Mouse (Mus musculus) liver, postnatal 0 days (tissue): ENCODE results near the gene Nfasc. TPM values are rescaled to one million over a fixed set of nuclear protein-coding genes. Genes with fewer than 3 reads are reported as not detected.
A peak's percentile ranks its signal among the peaks of the same experiment; 100 is the strongest.

ENCODE experiments used
- ATAC-seq: fragments of 200-750 bp; cut with Nextera tagmentation; 2 replicates; pipeline ENCODE4 v1.8.0; 2017; ENCODE audit warnings: mild to moderate bottlenecking, moderate library complexity
- DNase-seq: peaks from one replicate; pipeline ENCODE4 v3.0.0-alpha.2; 2016
- H3K27ac ChIP-seq: fragments of 300-500 bp; sonication (generic); 2 replicates; pipeline ENCODE4 v1.5.1; 2014; ENCODE audit warnings: antibody characterized with exemption, moderate library complexity, mild to moderate bottlenecking, low read depth
- H3K27me3 ChIP-seq: fragments of 300-500 bp; sonication (generic); 2 replicates; pipeline ENCODE4 v1.6.1; 2014; ENCODE audit warnings: low read length, control low read depth, mixed read lengths; ENCODE audit not compliant: insufficient read depth
- H3K36me3 ChIP-seq: fragments of 300-500 bp; sonication (generic); replicated peaks from 2 replicates; pipeline ENCODE4 v1.6.1; 2014; ENCODE audit warnings: mild to moderate bottlenecking, control low read depth, low read length, moderate library complexity, mixed read lengths; ENCODE audit not compliant: insufficient read depth
- H3K4me1 ChIP-seq: fragments of 300-500 bp; sonication (generic); 2 replicates; pipeline ENCODE4 v1.6.1; 2014; ENCODE audit warnings: antibody characterized with exemption, mild to moderate bottlenecking, control low read depth; ENCODE audit not compliant: insufficient read depth
- H3K4me2 ChIP-seq: fragments of 300-500 bp; sonication (generic); 2 replicates; pipeline ENCODE4 v1.6.1; 2014; ENCODE audit warnings: low read depth, mild to moderate bottlenecking, low read length, moderate library complexity, mixed read lengths
- H3K4me3 ChIP-seq: fragments of 300-500 bp; sonication (generic); 2 replicates; pipeline ENCODE4 v1.5.1; 2014; ENCODE audit warnings: low read depth, low read length
- H3K9ac ChIP-seq: fragments of 300-500 bp; sonication (generic); replicated peaks from 2 replicates; pipeline ENCODE4 v1.6.1; 2014; ENCODE audit warnings: mild to moderate bottlenecking, moderate library complexity
- H3K9me3 ChIP-seq: fragments of 300-500 bp; sonication (generic); 2 replicates; pipeline ENCODE4 v1.6.1; 2016; ENCODE audit warnings: mild to moderate bottlenecking, control low read depth, low read length, mixed read lengths
- CTCF ChIP-seq: sonication (generic); IDR thresholded peaks from 2 replicates; pipeline ENCODE4 v1.5.1; 2016; ENCODE audit warnings: antibody characterized with exemption, low read depth
- EP300 ChIP-seq: IDR thresholded peaks from 2 replicates; pipeline ENCODE4 v1.6.1; 2016; ENCODE audit warnings: antibody characterized with exemption, low read depth, mild to moderate bottlenecking
- WGBS: fragments of 180-500 bp; shearing (Covaris S2); extraction: QIAGEN DNeasy Blood & Tissue Kit; methylation state at CpG from one replicate; pipeline ENCODE4 v1.1.7; 2014; ENCODE audit not compliant: insufficient replicate concordance; 5-methylcytosine and 5-hydroxymethylcytosine counted together
- polyA plus RNA-seq: library from polyadenylated mRNA; unstranded; fragments of >200 nt; fragmentation: Nextera tagmentation; extraction: Ambion mirVana; gene quantifications from 2 replicates; pipeline ENCODE4 v1.2.1, GENCODE M21; 2015

Nfasc gene
- polyA plus RNA-seq, 1 experiment from 2014 or later = 0.09 TPM

- TF ChIP-seq EP300 (no peak), CTCF (no peak)
- no peak overlapping the region for H3K4me2 ChIP-seq
- no peak overlapping the region for H3K27ac ChIP-seq
- peaks cover 14% of the 10 kb centered on the region for H3K27me3 ChIP-seq
- no peaks in the 10 kb centered on the region for H3K4me1 ChIP-seq
- no peaks in the 10 kb centered on the region for H3K36me3 ChIP-seq
- DNase-seq = no peak
- H3K9ac ChIP-seq = no peak overlapping the region
- WGBS = 23% methylated on average over 4 of the region's 4 CpGs
- ATAC-seq = no peak
- no peak overlapping the region for H3K4me3 ChIP-seq
- H3K9me3 ChIP-seq = no peaks in the 10 kb centered on the region
Measured at GRCm38 (mm10) chr1:132736171-132736570, 5.4 kb downstream of the Nfasc start.

- no peak for ATAC-seq
- no peaks in the 10 kb centered on the region for H3K4me1 ChIP-seq
- H3K4me3 ChIP-seq = no peak overlapping the region
- peaks cover 3% of the 10 kb centered on the region; the same call in 1 of the 2 replicates for H3K27me3 ChIP-seq
- TF ChIP-seq CTCF (no peak), EP300 (no peak)
- WGBS = 23% methylated on average over 9 of the region's 9 CpGs
- DNase-seq = peak; percentile 34
- no peak overlapping the region for H3K9ac ChIP-seq
- H3K4me2 ChIP-seq = no peak overlapping the region
- H3K36me3 ChIP-seq = no peaks in the 10 kb centered on the region
- no peaks in the 10 kb centered on the region for H3K9me3 ChIP-seq
- H3K27ac ChIP-seq = no peak overlapping the region
Measured at GRCm38 (mm10) chr1:132733873-132734447, 7.6 kb downstream of the Nfasc start.

DNA sequence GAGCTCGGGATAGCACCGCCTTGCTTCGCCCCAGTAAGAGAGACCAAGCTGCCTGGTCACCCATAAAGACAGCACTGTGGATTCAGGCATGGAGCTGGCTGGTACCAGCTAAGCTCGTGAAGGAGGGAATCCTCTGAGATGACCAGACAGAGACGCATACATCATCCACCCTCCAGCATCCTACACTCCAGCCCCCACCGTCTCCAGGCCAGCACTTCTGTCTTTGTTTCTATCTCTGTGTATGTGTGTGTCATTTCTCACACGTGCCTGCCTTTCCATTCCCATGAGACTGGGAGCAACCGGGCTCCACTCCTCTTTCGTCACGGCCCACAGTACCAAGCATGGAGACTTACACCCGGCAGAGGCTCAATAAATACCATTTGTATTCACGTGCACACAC, 9.3 kb downstream of the Nfasc start:
- H3K27ac ChIP-seq = no peak overlapping the region
- 75% methylated on average over 12 of the region's 12 CpGs for WGBS
- H3K27me3 ChIP-seq = 0 out of 2 replicates have a peak, but pooled peaks cover 3% of the 10 kb centered on the region
- H3K9me3 ChIP-seq = no peaks in the 10 kb centered on the region
- TF ChIP-seq CTCF (no peak), EP300 (no peak)
- no peak overlapping the region for H3K4me3 ChIP-seq
- no peak overlapping the region for H3K4me2 ChIP-seq
- no peak for DNase-seq
- no peaks in the 10 kb centered on the region for H3K36me3 ChIP-seq
- ATAC-seq = no peak
- no peak overlapping the region for H3K9ac ChIP-seq
- H3K4me1 ChIP-seq = no peaks in the 10 kb centered on the region

GRCm38 (mm10) chr1:132727548-132727947, 14.0 kb downstream of the Nfasc start:
- no peak for ATAC-seq

GRCm38 (mm10) chr1:132722362-132722761, 19.2 kb downstream of the Nfasc start:
- Histone ChIP-seq H3K36me3 (no peaks in the 10 kb centered on the region), H3K4me1 (no peaks in the 10 kb centered on the region), H3K27ac (no peak overlapping the region), H3K9me3 (no peaks in the 10 kb centered on the region), H3K4me2 (no peak overlapping the region), H3K9ac (no peak overlapping the region), H3K27me3 (no peaks in the 10 kb centered on the region), H3K4me3 (no peak overlapping the region)
- no peak for TF ChIP-seq CTCF
- no peak for TF ChIP-seq EP300
- DNase-seq (no peak), ATAC-seq (no peak)
- WGBS = 46% methylated on average over 4 of the region's 4 CpGs

More at GRCm38 (mm10) chr1:132727548-132727947, 14.0 kb downstream of the Nfasc start:
- H3K27me3 ChIP-seq = no peaks in the 10 kb centered on the region
- no peak overlapping the region for H3K4me2 ChIP-seq
- no peaks in the 10 kb centered on the region for H3K4me1 ChIP-seq
- H3K4me3 ChIP-seq = no peak overlapping the region
- H3K9ac ChIP-seq = no peak overlapping the region
- 45% methylated on average over 2 of the region's 2 CpGs for WGBS
- H3K36me3 ChIP-seq = no peaks in the 10 kb centered on the region
- no peak for DNase-seq
- H3K27ac ChIP-seq = no peak overlapping the region
- H3K9me3 ChIP-seq = no peaks in the 10 kb centered on the region
- no peak for TF ChIP-seq EP300
- TF ChIP-seq CTCF = no peak

DNA sequence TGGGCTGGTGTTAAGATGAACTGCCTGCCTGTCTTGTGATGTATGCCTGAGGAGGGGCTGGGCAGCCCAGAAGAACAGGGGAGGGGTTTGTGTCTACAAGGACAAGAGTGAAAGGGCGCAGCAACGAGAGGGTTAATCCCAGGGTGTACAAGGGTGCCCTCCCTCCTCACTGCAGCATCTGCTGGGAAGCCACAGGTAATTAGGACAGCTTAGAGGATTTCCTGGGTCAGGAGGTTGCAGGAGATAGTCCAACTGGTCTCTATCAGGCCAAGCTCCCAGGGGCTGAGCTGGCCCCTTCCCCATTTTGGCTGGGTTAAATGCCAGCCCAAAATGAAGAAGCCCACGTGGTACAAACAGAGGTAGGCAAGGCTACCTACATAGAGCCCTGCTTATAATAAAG, 20.3 kb downstream of the Nfasc start:
- Histone ChIP-seq H3K9ac (no peak overlapping the region), H3K4me1 (no peaks in the 10 kb centered on the region), H3K4me3 (no peak overlapping the region), H3K4me2 (no peak overlapping the region), H3K9me3 (no peaks in the 10 kb centered on the region), H3K36me3 (no peaks in the 10 kb centered on the region), H3K27ac (no peak overlapping the region), H3K27me3 (no peaks in the 10 kb centered on the region)
- ATAC-seq (no peak), DNase-seq (no peak)
- TF ChIP-seq EP300 = no peak
- no peak for TF ChIP-seq CTCF
- WGBS = 50% methylated on average over 3 of the region's 3 CpGs

DNA sequence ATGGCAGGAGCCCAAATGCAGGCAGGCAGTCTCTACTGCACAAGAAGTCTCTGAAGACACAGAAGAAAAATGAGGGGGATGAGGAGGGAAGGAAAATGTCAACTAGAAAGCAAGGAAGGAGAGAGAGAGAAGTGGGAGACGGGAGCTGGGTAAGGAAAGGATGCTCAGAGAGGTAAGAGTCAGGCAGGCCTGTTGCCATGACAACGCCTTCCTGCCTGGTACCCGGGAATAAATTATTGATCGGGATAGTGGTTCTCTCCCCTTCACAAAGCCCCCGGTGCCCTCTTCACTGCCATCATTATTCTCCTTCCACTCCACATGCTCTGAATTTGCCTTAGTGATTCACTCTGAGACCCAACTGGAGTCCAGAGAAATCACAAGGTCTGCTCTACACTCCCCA, 23.4 kb downstream of the Nfasc start:
- H3K27ac ChIP-seq = no peak overlapping the region
- no peaks in the 10 kb centered on the region for H3K4me1 ChIP-seq
- TF ChIP-seq CTCF (no peak), EP300 (no peak)
- no peak overlapping the region for H3K4me2 ChIP-seq
- H3K4me3 ChIP-seq = no peak overlapping the region
- ATAC-seq (no peak), DNase-seq (no peak)
- H3K9me3 ChIP-seq = no peaks in the 10 kb centered on the region
- 74% methylated on average over 5 of the region's 5 CpGs for WGBS
- no peak overlapping the region for H3K9ac ChIP-seq
- H3K27me3 ChIP-seq = no peaks in the 10 kb centered on the region
- H3K36me3 ChIP-seq = no peaks in the 10 kb centered on the region
